Mouse (Mus musculus) adrenal gland, adult (tissue): ENCODE measurements around the gene Gm49322.
"Not testable (repeated sequence)": the region's sequence is repeated elsewhere in the genome, so short reads cannot be mapped to it uniquely, and the experiment has no call there.

ENCODE experiments used
- DNase-seq, 2 experiments: peaks; one replicate each; pipeline ENCODE4 v3.0.0; 2022 to 2023; ENCODE audit warnings: low spot score in 1 of 2; ENCODE audit not compliant: inconsistent age in 2 of 2

Gene Gm49322

DNA sequence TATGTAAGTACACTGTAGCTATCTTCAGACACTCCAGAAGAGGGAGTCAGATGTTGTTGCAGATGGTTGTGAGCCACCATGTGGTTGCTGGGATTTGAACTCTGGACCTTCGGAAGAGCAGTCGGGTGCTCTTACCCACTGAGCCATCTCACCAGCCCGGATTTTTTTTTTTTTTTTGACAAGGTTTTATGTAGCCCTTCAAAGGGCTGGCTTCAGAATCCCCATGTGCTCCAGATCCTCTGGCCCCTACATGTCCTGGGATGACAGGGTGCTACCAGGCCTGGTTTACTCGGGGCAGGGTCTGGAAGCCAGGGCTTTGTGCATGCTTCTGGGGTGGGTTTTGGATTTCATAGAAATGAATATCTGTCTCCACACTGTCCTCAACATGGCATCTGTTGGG, at the start of gene Gm49322:
TSS of gene Gm49322 (plus strand) at position 301 of the 400 bp plus-strand sequence.
- not testable (repeated sequence) for DNase-seq

DNA sequence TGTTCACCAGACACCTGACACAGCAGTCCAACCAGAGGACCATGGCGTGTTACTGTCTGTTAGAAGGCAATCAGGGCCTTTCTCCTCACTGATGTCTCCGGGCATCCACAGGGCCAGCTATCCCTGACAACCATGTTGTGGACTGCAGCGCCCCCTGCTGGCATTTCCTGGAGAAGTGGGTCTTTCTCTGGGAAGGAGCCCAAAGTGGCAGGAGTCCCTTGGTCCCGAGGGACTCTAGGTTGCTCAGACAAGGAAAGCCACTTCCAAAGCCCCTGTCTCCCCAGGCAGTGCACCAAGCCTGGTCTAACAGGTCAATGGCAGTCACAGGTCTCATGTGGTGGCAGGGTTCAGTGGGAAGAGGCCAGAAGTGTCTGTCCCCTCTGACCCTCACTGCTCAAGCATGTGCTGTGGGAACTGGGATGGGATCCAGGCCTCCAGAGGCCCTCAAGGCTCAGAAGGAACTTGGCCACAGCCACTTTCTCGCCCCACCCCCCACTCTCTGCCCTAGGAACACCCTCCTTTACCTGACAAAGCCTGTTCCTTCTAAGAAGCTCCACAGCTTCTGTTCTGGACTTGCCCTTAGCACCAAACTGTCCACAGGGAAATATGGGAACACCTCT, 48.4 kb upstream of the Gm49322 start:
- peak; percentile 86 to 95 for DNase-seq

DNA sequence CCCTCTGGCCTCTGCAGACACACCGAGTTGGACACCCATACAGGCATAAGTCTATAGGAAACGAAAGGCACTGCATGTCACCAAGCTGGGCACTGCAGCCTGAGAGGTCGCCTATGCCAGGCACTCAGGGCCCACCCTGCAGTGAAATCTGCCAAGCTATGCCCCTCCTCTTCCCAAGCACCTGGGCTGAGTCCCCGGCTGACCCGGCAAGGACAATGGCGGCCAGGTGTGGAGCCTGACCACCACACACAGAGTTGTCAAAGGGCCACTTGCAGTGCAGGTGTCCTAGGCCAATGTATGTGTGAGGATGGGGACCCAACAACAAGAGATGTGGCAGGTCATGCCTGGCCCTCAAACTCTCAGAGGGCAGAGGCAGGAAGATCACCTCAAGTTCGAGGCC, 46.4 kb upstream of the Gm49322 start:
- no peak for DNase-seq

DNA sequence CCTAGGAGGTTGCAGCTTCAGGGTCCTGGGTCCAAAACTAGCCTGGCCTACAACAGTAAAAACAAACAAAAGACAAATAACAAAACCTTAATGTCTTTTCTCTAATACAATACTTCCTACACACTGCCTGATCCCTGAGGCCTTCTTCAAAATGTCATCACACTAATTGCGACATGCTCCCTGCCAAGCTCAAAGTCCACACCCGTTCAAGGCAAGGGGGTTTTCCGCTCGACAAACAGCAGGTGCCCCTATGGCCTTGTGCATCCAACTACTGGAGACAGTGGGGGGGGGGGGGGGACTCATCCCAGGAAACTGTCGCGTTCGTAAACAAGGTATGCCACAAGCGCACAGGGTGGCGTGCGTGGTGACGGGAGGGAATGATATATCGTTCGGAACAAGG, 45.2 kb upstream of the Gm49322 start:
- no peak for DNase-seq

DNA sequence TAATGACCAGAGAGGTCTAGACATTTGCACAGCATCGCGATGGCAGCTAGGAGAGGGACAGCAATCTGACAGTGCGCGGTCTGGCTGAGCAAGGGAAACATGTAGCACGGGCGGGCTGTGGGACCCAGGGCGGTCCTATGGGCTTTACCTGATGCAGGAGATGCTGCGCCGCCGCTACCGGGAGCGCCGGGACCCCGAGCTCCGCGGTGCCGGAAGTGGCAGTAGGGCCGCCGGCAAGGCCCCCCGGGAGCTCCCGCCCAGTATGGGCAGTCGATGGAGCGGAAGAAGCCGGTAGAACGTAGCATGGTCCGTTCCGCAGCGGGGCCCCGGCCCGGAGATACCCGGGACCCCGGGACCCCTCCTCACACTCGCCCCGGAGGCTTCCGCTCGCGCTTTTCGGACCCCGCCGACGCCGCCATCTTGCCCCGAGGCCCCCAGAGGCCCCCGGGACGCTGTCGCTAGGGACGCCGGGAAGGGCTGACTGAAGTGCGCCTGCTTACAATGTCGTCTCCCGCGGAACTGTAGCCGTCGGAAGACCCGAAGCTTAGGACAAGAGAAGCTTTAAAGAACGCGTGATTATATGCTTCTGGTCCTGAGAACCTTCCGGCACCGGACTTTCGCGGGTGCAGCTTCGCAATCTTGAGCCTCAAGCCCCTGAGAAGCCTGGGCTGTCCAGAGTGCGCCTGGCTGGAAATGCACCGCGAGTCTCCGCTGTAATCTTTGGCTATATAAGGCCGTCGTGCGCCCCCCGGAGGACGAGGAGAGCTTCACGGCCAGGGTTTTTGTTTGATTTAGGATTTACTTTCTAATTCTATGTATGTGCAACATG, 44.5 kb upstream of the Gm49322 start, which contains the start of gene Rexo1:
TSS of gene Rexo1 (minus strand) at position 445 of the 829 bp plus-strand sequence.
- DNase-seq, result peak; percentile 93 to 99

DNA sequence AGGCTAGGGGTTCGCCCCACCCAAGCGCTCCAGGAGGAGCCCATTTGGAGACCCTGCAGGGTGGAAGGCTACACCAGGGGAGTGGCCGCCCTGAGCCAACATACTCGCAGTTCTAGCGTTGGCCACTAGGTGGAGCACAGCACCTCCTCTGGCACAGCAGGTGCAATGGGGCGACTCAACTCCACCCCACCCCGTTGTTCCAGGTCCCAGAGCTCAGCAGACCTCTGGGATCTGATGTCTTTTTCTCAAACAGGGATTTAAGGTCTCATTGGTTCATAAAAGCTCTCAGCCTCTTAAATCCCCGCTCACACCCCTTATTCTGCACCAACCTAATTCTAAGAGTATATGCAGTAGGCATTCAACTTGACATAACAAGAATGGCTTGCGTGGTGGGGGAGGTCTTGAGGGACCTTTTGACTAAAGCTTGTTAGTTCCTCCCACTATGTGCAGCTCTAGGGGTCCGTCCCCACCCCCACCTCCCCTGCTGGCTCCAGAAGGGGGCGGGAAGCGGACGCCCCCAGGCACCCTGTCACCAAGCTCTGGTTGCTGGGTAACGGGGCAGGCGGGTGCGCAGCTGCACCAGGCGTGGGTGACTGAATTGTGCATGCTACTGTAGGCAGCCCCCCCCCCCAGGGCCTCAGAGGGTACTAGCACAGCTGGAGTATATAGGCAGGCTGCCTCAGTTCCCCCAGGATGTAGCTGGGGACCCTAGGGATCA, 39.3 kb upstream of the Gm49322 start:
- DNase-seq, result peak; percentile 83 to 95

DNA sequence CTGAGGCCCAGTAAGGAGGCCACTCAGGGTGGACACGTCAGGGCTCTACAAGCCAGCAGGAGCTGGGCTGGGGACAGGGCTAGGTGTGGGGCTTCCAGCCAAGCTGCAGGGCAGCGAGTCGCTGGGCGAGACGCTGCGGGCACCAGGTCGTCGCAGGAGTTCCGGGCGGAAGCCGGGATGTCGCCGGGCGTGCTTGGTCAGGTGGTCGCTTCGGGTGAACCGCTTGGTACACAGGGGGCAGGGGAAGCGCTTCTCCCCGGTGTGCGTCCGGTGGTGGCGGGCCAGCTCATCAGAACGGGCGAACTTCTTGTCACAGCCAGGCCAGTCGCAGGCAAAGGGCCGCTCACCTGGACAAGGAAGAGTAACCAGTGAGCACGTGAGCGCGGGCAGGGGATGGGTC, 36.9 kb upstream of the Gm49322 start:
- DNase-seq, result no peak

DNA sequence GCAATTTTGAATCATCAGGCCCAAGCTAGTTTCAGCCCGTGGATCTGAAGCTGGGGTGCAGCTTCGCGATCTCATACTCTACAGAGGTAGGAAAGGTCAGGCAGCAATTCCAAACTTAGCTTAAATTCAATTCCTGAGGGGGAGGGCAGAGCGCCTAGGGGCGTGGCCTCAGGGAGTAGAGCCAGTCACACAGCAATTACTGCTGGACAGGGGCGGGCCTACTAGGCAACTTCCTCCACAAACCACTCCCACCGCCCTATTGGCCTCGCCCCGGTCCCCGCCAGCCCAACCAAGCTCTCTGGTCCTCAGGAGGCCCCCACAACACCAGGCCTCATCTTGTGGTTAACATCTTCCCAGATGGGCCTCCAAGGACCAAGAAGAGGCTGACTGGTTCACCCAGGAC, 36.2 kb upstream of the Gm49322 start:
- DNase-seq, result peak; percentile 74 to 81

DNA sequence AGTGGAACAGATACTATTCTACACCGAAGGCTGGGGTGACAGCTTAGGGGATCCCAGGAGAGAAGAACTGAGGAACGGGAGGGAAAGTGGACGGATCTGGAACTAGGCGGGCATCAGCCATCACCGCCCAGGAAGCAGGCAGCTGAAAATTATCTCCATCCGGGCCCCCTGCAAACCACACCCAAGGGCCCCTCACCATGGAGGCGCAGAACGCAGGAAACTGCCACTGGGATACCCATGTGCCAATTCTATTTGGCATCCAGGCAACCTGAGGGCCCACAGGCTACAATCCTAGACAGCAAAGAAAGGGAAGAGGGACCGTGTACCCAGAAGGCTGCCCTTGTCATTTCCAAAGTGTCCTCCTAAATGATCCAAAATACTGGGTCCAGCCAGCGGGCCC, 35.4 kb upstream of the Gm49322 start:
- no peak for DNase-seq

DNA sequence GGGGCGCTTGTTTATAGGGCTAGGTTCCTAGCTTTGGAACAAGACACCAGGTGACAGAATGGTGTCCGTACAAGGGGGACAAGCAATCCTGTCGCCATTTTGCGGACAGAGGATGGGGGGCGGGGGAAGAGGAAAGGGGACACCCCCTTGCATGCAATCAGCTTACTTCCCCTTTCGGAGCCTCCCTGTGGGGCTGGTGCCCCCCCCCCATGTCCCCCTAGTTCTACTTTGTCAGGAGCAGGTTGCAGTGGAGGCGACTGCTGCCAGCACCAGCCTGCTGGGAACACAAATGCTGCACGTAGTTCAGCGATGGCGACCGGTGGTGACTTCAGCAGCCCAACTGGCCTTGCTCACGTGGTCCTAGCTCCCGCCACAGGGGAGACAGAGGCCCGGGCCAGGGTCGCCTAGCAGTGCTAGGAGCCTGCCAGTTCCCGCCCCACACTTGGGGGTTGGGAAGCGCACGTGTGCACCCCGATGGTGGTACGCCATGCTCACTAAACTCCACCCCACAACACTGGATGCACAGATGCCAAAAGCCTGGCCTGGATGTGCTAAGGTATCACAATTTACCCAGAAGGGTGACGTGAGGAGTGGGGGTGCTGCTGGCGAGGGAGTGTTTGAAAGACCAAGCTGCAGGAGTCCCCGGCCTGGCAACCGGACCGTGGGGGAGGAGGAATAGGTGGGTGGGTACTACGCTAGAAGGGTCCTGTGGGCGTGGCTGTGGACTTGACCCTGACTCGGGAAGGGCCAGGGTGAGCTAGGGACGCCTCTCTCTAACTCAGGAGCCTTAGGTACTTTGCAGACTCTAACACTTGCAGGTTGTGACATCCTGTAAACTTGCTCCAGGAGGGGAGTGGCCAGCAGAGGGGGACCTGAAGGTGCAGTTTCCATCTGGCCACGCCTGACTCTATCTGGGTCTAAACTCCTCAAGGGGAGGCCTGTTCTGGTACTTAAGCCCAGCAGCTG, 34.7 kb upstream of the Gm49322 start:
- DNase-seq, result no peak

DNA sequence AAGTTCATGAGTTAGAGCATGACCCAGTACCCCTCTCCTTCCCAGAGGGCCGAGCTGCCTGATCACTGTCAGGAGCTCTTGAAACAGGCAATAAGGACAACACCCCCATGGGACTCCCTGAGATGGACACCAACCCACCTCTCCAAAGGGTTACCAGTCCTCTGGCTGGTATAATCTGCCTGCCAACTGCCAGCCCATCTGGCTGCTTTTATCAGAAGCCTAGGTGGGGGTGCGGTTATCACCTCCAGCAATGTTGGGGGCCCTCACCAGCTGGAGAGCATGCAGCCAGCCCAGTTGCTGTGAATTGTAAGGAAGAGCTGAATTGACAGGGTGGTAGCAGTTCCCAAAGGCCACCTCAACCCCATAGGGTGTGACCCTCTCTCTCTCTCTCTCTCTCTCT, 33.3 kb upstream of the Gm49322 start:
- DNase-seq, result no peak

DNA sequence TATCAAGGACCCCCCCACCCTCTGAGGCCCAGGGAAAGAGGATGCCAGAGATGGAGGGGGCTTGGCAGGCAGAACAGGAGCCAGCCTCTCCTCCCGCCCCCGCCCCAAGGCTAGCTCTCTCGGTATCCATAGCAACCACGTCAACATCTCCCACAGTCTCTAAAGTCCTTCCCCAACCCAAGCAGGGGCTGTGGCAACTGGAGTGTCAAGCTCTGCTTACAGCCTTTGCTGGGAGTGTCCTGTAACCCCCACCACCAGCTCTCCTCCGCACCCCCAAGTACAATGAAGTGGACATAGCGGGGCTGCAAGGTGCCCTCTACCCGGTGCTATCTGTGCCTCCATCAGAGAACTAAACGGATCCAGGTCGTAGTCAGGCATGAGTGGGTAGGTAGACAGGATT, 31.9 kb upstream of the Gm49322 start:
- no peak for DNase-seq

DNA sequence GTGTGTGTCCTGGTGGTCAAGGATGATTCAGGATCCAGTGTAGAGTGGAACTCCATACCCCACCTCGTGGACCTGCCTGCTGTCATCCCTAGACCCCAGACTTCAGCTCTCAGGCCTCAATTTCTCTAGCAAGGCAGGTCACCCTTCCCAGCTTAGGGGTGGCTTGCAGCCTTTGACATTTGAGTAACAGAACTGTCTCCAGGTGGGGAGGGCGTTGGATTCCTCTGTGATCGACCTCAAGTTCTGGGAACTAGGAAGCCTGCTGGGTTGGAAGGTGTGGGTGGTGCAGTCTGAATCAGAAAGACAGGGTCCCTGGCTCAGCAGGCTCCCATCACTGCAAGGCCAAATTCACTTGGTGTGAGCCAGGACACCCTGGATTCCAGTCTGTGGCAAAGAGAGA, 30.9 kb upstream of the Gm49322 start:
- DNase-seq, result no peak

DNA sequence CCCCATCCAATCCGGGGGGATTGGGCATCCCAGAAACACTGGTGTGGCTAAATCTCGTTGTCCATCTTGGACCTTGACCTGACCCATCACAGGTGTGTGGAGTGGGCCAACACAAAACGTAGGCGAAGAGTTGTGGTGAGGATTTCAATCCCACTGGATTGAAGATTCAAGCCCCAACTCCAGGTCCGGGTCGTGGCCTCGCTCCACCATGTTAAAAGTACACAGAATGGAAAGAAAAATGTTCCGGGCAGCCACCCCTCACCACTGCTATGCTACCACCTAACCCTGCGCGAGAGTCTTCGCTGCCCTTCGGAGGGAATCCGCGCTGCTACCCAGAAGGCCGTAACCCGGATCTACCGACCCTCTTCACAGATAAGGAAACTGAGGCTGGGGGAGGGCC, 29.9 kb upstream of the Gm49322 start:
- DNase-seq, result no peak

DNA sequence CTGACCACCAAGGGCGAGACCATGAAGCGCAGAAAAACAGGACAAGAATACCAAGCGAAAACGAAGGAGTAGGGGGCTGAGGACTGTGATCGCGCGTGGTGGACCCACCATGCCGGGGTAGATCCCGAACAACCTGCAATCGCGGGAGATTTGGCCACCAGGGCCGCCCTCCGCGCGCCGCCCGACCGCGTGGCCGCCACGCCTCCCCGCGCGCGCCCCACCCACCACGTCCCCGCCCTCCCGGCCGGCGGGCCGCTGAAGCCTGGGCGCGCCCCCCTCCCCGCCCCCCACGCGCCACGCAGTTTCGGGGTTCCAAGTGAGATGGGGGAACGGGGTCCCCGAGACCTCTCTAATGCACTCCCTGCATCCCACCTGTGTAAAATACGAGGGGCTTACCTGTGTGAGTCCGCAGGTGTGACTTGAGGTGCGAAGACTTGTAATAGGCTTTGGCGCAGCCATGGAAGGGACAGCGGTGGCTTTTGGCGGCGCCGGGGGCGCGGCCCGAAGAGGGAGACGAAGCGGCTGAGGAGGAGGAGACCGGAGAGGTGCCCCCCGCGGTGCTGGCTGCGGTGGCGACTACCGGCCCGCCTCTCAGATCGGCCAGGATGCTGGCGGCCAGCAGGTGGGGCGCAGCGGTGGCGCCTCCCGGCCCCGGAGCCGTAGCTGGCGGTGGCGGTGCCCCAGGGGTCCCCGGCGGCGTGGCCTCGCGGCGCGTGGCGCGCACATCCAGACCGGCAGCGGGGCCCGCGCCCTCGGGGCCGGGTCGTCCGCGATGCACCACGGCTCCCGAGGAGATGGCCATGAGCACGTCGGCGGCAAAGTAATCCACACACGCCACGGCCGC, 29.2 kb upstream of the Gm49322 start:
- DNase-seq, result peak; percentile 74 to 86

DNA sequence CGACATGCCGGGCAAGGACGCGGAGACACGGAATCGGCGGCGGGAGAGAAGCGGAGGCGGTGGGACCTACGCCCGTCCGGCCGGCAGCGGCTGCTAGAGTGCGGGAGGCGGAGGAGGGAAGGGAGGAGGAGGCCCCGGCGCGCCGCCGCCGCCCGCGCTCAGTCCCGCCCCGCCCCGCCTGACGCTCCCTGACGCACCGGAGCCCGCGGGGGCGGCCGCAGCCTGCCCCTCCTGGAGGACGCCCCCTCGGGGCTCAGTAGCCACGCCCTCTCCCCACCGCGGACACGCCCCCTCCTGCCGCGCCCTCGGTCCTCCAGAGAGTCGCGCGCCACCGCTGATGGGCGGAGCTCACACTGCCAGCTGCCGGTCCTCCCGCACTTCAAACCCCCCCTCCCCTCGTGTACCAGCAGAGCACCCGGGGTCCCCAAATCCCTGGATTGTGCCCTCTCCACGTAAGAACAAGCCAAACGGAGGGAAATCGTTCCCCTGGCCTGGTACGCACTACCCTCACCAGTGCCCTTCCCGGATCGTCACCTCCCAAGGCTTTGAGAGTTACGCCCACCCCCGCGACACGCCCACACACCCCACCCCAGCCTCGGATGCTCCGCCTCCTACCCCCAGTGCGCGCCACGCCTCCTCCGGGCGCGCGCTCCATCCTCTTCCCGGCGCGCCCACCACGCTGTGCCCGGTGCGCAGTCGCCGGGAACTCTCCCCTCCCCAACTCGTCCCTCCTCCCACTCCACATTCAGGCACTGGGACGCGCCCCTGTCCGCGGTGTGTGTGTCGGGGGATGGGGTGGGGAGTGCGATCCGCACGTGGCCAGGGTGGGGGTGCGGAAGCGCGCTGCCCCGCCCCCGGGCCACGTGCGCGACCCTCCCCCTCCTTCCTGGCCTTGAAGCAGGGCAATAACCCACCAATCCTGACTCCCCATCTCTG, 28.4 kb upstream of the Gm49322 start, which contains the start of gene Klf16:
TSS of gene Klf16 (minus strand) at position 127 of the 936 bp plus-strand sequence.
- peak; percentile 100 for DNase-seq

DNA sequence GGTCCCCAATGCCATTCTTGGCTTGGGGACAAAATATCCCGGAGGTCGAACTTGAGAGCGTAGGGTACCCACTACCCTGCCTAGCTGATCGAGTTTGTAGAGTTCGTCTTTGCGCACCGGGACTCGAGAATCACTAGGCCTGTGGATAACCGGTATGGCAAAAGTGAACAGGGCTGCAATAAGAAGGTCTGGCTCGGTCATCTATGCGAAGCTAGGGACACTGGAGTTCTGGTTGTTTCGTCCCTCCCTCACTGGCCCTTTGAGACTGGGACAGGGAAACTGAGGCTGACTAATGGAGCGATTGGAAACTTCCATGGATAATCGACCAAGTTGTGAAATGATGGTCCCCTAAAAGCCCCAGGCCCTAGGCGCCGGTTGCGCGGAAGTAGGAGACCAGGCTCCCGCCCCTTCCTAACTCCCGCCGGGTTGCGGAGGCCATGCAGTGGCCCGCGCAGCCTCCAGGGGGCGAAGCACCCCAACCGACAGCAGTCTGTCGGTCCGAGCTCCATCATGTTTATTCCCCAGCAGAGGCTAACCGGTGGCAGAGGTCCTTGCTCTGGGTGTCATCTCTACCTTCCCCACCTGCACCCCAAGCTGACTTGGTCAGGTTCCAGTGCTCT, 27.6 kb upstream of the Gm49322 start:
- peak; percentile 91 to 97 for DNase-seq

DNA sequence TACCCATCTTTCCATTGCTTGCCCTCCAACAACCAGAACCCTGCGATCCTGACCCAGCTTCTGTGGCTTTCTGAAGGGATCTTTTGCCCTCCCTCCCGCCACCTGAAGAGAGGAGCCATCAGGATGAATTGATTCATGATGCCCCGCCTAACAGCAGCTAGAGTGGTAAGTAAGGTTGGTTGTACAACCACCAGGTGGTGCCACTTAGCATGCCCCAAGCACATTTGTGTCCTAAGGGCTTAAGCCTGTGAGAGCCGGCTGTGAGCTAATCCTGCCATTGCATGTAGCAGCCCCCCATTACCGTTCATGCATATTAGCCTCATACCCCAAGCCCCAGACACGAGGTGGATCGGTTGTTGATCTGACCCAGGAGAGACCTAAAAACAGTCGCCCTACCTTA, 26.9 kb upstream of the Gm49322 start:
- DNase-seq, result peak; percentile 78 to 90
